Mouse (Mus musculus) naive thymus-derived CD4-positive, alpha-beta T cell, adult 5 months (primary cell): ENCODE measurements around the gene Pfpl. TPM values are rescaled to one million over a fixed set of nuclear protein-coding genes. Genes with fewer than 3 reads are reported as not detected.

ENCODE experiments used
- polyA plus RNA-seq: library from polyadenylated mRNA; unstranded; fragments of 100-300 nt; shearing (Covaris generic); gene quantifications from one replicate; pipeline ENCODE4 v1.2.1, GENCODE M21; 2017

Gene Pfpl
- polyA plus RNA-seq, result not detected

GRCm38 (mm10) chr19:12427605-12428004 lies at the start of gene Pfpl:
Gene Pfpl, plus strand, starts transcription at chr19:12427905.

GRCm38 (mm10) chr19:12386979-12387378 lies 40.7 kb upstream of the Pfpl start, which contains the start of gene Olfr1440:
Gene Olfr1440, plus strand, starts transcription at chr19:12387279.

GRCm38 (mm10) chr19:12417361-12417760 lies 10.3 kb upstream of the Pfpl start, which contains the start of gene Olfr1441:
Gene Olfr1441, plus strand, starts transcription at chr19:12417433.

GRCm38 (mm10) chr19:12460282-12461249 lies 32.9 kb downstream of the Pfpl start, which contains the start of gene Mpeg1:
Gene Mpeg1, plus strand, starts transcription at chr19:12460779.

Other genes starting within 250 kb of the Pfpl start
- not detected for gene Olfr1431, start 227.3 kb upstream of the Pfpl start, polyA plus RNA-seq
- gene Olfr1432, start 195.3 kb upstream of the Pfpl start, polyA plus RNA-seq, result not detected
- gene Olfr262, start 186.2 kb upstream of the Pfpl start, polyA plus RNA-seq, result not detected
- gene Olfr235, start 166.9 kb upstream of the Pfpl start, polyA plus RNA-seq, result 0.10 TPM
- not detected for gene Olfr1434, start 148.1 kb upstream of the Pfpl start, polyA plus RNA-seq
- gene Olfr1436, start 128.8 kb upstream of the Pfpl start, polyA plus RNA-seq, result not detected
- not detected for gene Olfr1437, start 102.8 kb upstream of the Pfpl start, polyA plus RNA-seq
- not detected for gene Olfr1438-ps1, start 92.0 kb upstream of the Pfpl start, polyA plus RNA-seq
- not detected for gene Olfr1440, start 40.6 kb upstream of the Pfpl start, polyA plus RNA-seq
- gene Olfr1441, start 10.5 kb upstream of the Pfpl start, polyA plus RNA-seq, result not detected
- not detected for gene Mpeg1, start 32.9 kb downstream of the Pfpl start, polyA plus RNA-seq
- 2.7 TPM for gene Dtx4, start 73.5 kb downstream of the Pfpl start, polyA plus RNA-seq
- gene Fam111a, start 117.8 kb downstream of the Pfpl start, polyA plus RNA-seq, result 11.4 TPM
- gene Gm4952, start 172.1 kb downstream of the Pfpl start, polyA plus RNA-seq, result not detected
- gene Glyat, start 205.4 kb downstream of the Pfpl start, polyA plus RNA-seq, result not detected
- gene Olfr1442, start 242.5 kb downstream of the Pfpl start, polyA plus RNA-seq, result not detected